Mouse (Mus musculus) lung, postnatal 36 days (tissue): ENCODE data around the gene Flot1.

Source experiments
- DNase-seq: peaks from one replicate; pipeline ENCODE4 v3.0.0; 2022; ENCODE audit warnings: mixed read lengths

The Flot1 gene

DNA sequence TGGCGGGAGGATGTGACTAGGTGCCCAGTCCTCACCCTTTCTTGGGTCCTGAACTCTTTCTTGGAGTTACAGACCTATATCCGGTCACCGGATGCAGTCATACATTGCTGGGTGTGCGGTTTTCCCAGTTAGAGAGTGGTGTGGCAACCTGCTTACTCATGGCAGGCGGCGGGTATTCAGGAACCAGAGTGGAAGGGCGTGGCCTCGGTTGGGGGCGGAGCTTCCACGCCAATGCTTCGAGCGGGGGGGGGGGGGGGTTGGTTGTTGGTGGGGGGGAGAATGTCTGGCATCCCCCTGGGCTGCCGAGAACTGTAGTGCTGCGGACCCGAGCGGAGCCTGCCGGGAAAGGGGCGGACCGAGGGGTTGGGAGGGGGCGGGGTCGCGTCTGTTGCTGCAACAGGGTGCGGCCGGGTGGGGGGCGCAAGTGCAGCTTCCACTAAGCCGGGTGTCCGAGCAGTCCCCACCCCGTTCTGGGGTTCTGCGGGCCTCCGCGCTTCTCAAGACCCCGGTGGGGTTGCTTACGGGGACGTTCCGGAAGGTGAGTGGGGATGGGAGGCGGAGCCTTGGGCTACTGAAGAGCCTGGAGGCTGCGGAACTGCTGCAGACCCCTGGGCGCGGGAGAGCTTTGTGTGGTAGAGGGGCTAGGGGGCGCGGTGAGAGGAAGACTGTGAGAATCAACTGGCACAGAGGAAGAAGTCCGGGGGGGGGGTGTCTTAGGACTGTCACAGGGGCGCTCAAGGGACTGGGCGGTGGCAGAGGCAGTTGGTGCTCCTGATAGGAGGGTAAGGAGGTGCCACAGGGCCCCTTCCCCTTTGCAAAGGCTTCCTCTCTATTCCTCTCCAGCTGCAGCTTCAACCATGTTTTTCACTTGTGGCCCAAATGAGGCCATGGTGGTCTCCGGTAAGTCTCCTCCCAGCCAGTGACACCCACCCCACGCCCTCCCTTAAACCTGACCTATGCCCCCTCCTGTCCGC lies at the start of gene Flot1:
Flot1 (plus strand) TSS at position 267 of the 974 bp plus-strand sequence.
- peak; percentile 96 for DNase-seq

DNA sequence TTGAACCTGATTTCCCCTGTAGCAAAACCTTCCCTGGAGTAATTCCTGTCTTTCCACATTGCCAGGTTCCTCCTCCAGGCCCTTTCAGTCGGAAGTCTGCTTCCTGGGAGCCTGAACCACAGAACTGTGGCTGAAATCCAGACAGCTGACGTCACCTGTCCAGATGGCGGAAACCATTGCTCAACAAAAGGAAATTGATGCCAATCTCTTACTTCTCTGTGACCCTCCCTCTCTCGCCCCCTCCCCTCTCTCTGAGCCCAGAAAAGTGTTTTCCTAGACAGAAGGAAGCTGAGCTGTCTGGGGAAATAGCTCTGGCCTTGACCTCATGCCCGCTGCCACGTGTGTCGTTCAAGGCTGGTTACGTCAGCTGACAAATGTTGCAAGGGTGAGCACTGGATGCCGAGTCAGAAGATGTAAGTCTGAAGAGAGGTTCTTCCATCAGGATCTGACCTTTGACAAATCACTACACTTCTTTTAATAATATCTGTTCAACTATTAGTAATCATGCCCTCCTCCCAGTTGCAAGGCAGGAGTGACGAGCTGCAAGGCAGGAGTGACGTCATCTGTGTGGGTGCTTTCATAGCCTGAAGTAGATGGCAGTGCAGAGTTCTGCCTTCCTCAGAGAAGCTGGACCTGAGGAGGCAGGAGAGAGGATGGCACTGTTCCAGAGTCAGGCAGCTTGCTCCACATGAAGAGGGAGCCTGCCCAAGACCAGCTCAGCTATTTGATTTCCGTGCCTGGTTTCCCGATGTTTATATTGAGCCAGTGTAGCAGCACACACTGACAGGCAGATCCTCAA lies 46.0 kb upstream of the Flot1 start:
- DNase-seq, result peak; percentile 92

DNA sequence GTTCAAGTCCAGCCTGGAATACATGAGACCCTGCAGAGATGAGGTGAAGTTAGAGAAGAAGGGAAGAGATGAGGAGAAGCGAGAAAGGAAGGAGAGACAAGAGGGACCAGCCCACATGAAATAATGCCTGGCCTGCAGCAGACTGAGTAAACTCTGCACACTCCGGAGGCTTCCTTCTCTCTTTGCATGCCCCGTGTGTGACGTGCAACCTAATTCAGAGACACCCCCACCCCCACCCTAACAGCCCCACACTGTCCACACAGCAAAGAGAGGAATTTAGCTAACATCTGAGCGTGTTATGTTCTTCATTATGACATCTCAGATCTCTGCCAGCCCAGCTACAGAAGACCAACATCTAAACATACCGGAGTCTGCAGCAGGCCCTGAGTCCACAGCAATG lies 44.1 kb upstream of the Flot1 start:
- no peak for DNase-seq

DNA sequence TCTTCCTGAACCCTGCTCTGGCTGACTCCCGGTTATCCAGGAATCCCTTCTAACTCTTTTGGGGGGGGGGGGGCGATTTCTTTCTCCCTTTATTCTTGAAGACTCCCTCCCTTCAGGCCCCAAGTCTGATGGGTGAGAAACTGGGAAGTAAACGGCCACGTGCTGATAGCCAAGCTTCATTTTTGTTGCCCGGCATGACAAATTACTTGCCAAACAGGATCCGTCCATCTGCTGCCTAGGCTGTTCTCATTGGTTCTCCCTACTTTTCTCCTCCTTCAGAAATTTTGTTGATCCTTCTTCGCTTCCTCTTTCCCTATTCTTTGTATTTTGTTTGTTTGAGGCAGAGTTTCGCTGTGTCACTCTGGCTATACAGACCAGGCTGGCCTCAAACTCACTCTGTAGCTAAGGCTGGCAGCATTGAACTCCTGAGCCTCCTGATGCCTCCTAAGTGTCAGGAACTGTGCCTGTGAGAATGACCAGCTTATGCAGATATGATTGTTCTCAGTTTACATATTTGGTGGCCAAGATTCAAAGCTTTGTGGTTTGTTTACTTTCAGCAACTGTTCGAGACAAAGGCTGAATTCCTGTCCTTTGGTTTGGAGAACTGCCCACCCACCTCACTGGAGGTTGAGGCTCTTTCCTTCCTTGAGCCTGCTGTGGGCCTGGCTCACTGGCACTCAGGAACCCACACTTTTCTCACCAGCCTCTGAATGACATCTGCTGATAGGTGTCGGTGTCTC lies 43.4 kb upstream of the Flot1 start:
- DNase-seq, result peak; percentile 82

DNA sequence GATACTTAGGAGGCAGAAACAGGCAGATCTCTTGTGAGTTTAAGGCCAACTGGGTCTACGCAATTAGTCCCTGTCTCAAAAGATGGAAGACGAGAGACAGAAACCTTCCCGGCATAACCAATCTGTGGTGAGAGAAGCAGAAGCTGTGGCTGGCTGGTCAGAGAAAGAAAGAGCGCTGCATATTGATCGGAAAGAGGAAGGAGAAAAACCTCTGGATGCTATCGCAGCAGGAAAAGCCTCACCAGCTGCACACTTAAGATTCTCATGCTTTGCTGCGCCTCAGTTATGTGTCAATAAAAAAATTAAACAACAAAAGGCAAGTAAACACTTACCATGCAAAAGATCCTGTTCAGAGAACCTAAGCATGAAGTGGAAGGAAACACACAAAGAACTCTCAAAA lies 42.7 kb upstream of the Flot1 start:
- no peak for DNase-seq

DNA sequence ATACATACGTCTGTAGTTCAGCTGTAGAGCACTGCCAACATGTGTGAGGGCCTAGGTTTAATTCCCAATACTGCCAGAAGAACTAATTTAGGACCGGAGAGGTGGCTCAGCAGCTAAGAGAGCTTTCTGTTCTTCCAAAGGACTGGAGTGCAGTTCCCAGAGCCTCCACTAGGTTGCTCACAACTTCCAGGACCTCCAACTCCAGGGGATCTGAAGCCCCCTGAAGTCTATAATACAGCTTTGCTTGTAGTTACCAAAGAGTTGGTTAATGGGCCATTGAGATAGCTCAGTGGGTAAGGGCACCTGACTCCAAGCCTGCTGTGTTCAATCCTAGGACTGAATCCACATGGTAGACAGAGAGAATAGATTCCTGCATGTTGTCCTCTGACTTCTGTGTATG lies 40.6 kb upstream of the Flot1 start:
- no peak for DNase-seq

DNA sequence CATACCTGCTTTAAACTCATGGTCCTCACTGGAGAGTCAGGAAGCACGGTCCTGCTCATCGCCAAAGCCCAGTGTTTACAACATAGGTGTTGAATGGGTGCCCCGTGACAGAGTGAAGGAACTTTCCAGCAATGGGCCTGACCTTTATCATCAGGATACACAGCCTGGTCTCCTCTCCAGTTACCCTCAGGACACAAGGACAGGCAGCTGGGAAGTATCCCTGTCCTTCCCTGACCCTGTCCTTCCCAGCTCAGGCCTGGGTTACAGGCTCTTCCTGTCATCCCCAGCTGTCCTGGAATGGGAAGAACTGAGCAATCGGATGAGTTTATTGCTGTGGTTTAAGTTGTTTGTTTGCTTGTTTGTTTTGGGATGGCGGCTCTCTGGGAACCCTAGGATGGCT lies 40.1 kb upstream of the Flot1 start:
- DNase-seq, result no peak

DNA sequence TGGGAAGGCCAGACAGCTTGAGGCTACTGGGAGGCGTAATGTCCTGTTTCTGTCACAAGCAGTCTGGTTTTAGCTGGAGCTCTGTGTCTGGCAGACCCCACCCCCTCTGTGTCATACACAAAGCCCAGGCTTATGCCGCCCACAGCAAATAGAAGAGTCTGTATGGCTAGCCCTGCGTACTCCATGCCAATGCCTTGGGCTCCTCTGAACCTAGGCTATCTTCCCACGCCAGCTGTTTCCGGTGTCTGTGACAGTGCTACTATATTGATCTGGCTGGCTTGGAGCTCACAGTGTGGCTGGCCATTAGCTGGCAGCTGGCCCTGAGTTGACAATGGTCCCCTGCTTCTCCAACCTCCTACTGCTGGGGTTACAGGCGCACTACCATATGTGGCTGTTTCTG lies 39.1 kb upstream of the Flot1 start:
- peak; percentile 71 for DNase-seq

DNA sequence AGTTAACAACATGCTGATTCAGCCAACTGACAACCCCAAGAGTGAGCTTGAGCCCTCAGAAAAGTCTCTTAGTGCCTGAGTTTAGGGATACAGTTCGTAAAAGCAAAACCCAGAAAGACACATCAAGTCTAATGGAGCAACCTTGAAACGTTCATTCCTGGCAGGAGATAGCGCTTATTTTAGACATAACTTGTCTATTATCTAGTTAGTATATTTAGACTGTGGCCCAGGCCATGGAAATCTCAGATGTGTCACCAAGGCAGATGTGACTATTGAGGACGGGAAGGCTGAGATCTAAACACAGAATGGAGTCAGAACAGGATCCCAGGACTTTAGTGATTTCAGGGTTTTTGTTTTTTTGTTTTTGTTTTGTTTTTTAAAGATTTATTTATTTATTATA lies 37.9 kb upstream of the Flot1 start:
- DNase-seq, result no peak

DNA sequence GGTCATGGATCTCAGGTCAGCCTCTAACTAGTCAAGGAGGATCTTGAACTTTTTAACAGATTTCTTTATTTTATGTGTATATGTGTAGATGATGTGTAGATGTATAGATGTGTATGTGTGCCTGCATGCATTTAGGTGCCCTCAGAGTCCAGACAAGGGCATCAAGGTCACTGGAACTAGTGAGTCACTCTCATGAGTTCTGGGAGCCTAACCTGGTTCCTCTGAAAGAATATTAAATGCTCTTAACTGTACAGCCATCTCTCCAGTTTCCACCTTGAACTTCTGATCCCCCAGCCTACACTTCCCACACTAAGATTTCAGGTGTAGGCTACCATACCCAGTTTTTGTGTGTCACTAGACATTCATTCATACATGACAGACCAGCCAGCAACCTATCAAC lies 35.5 kb upstream of the Flot1 start:
- no peak for DNase-seq

DNA sequence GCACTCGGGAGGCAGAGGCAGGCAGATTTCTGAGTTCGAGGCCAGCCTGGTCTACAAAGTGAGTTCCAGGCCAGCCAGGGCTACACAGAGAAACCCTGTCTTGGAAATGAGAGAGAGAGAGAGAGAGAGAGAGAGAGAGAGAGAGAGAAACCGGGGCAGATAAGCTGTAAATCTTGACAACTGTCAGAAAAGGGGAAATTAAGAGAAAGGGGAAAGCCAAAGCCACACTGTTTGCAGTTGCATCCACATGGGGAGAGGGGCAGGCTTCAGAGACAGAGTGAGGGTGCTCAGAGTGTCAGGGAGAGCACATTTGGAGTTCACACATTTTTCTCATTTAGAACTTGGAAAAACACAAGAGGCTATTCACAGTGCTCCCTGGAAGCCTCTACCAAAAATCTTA lies 35.0 kb upstream of the Flot1 start:
- DNase-seq, result no peak

DNA sequence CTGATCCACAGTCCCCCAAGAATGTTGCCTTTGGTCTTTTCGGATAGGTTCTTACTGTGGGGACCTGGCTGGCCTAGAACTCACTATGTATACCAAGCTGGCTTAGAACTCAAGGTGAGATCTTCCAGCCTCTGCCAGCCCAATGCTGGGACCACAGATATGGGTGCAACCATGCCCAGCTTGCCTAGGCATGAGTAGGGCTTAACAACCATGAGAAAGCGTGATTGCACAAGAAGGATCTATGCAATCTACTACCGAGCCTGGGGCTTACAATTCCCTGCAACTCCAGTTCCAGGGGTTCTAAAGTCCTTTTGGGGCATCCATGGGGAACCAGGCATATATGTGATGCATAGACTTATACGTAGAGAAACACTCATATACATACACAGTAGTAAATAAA lies 32.1 kb upstream of the Flot1 start:
- no peak for DNase-seq

DNA sequence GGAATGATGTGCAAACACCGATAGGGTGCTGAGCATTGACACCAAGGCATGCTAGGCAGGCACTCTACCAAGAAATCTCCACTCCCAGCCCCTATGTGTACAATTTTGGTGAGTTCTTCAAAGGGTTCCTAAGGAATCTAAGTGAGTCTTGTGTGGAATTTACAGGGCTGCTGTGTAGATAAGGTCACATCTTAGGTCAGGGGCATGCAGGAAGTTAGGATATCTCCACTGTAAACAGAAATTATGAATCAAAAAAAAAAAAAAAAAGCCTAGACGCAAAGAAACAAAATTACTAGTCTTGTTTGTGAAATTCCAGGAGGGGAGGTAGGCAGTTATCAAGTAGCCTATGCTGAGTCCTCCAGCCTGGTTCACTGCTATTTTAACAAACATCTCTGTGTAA lies 30.2 kb upstream of the Flot1 start:
- no peak for DNase-seq

DNA sequence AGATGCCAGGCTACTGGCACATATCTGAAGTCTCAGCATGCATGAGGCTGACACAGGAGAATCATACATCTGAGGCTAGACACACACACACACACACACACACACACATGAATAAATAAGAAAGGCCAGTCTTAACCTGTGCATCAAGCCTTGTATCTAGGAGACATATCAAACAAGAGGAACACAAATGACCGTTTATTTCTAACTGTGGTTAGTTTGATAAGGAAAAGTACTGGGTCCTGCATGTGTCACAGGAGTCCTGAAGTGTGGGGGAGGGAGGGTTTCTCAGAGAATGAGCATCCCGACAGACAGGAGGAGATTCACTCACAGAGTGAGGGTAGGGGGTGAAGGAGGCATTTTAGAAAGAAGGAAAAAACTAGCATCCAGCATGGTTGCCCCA lies 27.9 kb upstream of the Flot1 start:
- no peak for DNase-seq

DNA sequence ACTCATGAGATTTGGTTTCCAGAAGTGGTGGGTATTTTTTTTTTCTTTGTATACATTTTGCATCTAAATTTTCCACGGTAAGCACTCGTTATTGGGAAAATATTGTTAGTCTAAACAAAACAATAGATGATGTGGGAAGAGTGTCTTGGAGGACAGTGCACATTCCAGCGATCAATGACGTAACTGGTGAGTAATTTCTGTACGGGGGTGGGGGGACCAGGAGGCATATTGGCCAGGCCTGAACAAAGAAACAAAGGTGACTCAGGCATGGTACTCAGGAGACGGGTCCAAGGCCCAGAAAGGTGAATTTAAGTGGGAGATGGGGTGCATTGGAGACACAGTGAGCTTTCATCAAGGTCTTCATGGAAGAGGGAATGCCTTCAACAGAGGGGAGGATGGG lies 27.4 kb upstream of the Flot1 start:
- no peak for DNase-seq

DNA sequence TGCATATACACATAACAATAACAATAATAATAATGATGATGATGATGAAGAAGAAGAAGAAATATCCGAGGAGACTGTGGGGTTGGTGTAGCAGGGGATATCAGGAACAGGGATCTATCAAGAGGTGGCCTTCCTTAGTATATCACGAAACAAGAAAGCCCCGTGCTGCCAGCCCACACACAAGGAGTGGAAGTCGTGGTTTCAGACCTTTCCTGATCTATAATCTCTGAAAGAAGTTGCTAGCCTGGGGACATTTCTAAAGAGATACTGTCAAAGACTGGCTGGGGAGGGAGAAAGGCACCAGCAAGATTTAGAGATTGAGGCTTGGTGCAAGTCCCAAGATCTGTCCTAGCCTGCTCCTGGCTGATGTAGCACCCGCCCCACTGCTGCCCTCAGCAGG lies 26.2 kb upstream of the Flot1 start:
- DNase-seq, result no peak

DNA sequence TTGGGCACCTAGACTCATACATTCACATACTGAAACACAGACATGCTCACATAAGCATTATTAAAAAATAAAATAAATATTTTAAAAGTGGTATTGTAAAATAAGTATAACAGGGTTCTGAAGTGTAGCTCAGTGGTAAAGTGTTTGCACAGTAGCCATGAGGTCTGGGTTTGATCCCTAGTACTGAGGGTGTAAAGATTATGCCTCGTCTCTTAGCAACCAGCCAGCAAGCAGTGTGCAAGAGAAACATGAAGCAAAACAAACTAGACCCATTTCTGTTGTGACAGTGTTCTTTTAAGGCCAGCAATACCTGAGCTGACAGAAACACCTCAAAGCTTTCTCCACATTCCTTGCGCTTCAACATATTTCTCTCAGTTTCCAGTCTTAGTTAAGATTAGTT lies 22.1 kb upstream of the Flot1 start:
- peak; percentile 56 for DNase-seq

DNA sequence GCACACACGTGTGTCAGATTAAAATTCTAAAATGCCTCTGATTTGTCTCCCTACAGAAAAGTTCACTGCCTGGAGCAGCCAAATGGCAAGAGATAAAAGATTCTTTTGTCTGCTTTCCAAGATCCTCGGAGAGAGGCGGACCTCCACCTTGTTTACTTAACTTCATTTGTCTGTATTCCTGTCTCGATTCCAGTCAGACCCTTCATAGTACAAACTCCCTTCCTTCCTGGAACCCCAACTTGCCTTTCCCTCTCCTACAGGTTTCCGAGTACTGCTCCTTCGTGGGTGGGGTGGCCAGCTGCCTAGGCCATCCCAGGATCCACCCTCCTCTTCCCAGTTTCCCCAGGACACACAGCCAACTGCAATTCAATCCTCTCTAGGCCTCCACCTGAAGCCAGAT lies 20.0 kb upstream of the Flot1 start:
- peak; percentile 77 for DNase-seq

DNA sequence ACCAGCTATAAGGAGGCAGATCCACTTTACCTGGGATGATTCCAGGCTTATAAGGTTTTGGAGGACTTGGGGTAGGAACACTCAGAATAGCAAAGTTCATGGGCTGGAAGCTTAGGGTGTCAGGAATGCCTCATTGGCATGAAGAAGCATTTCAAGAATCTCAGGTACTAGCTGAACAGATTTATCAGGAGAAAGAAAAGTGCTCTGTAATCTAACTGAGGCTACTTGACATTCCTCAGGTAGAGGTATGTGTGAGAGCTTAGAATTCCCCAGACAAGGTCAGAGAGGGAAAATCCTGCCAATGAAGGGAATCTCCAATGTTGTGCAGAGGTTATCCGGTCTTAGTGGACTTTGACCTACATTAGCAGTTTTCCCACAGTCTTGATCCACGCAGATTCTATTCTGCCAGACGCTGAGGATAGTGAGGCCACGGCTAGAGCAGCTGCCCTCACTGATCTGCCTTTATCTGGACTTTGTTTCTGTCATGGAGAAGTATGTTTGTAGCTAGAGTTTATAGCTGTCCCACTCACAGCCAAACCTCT lies 19.1 kb upstream of the Flot1 start:
- DNase-seq, result no peak

DNA sequence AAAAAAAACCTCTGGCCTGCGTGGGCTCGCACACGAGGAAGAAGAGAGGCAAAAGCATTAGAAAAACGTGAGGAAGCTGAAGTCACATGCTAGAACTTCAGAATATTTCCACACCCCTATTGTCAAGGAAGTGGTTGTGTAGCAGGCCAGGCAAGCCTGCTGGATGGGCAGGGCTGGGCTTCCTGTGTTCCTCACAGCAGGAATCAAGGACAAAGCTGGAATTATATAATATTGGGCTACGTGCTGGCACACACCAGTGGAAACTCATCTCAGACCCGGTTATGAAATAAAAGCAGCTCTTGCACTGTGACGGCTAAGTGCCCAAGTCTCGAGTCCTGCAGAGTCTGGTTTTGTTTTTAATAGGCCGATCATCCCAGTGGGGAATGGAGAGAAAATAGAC lies 15.0 kb upstream of the Flot1 start:
- DNase-seq, result peak; percentile 93

DNA sequence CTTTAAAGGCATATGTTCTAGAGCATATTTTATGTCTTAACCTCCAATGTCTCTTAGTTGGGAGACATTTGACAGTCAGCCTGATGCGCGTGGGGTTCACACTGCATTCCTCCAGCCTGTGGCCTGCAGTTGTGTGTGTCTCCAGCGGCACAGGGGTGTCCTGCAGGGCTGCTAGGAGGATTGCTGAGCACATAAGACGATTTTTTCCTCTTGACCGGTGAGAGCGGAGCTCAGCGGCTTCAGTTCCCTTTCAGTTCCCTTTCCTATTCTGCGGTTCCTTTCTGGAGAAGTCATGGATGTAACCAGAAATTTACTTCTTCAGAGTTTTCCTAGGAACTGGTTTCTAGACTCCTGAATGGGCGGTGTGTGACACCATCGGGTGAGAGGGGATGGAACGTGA lies 13.6 kb upstream of the Flot1 start:
- DNase-seq, result no peak

DNA sequence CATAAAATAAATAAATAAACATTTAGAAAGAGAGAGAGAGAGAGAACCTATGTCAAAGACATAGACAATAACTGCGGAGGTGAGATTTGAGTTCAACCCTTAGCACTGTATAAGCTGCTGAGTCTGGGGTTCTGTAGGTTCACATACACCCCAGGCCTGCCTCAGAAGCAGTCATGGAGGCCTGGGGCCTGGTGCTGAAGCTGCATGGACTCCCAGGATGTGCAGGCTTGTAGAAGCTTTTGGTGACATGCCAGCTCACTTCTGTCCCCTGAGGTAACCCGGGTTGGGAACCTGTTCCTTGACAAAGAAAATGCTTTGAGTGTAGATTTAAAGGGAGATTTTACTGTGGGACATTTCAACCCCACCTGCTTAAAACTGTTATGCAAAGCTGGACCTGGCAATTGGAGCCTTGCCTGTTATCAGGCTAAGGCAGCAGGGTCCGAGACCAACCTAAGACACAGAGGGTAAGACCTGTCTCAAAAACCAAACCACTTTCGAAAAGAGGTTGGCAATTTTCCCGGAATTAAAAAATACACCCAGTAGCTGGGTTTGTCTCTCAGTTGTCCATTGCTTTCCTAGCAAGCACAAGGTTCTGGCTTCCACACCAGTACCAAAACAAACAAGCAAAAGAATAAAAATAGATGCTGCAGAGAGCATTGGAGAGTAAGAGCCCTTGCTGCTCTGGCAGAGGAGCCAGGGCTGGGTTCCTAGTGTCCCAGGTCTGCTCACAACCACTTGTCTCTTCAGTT lies 12.0 kb upstream of the Flot1 start:
- no peak for DNase-seq
